Mouse (Mus musculus): ENCODE data around the gene 1700028P14Rik. TPM values are rescaled to one million over a fixed set of nuclear protein-coding genes. Genes with fewer than 3 reads are reported as not detected.
A peak's percentile ranks its signal among the peaks of the same experiment; 100 is the strongest.
"Not testable (repeated sequence)": the region's sequence is repeated elsewhere in the genome, so short reads cannot be mapped to it uniquely, and the experiment has no call there.

1700028P14Rik gene
- 0.49 TPM in 1 of 2 replicates, not detected in the other for total RNA-seq (2021)
- long read RNA-seq, result 0 reads

DNA sequence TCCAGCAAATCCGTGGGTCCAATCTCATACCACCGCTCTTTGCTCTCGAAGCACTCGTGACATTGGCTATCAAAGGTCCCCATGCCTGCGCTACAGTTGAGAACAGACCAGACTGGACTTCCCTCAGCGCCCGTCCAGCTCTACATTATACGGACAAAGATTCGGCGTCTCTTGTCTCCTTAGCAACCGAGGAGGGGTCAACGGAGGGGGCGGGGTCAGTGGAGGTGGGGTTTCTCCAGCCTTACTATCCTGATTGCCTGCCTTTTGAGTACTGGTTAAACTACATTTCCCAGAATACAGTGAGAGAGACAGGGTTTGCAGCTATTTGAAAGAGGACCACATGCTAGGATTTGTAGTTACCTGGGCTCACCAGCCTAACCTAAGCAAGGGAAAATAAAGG is at the start of gene 1700028P14Rik:
Gene 1700028P14Rik, minus strand, starts transcription at position 169 of the 400 bp plus-strand sequence.
- peak; percentile 61 for DNase-seq

DNA sequence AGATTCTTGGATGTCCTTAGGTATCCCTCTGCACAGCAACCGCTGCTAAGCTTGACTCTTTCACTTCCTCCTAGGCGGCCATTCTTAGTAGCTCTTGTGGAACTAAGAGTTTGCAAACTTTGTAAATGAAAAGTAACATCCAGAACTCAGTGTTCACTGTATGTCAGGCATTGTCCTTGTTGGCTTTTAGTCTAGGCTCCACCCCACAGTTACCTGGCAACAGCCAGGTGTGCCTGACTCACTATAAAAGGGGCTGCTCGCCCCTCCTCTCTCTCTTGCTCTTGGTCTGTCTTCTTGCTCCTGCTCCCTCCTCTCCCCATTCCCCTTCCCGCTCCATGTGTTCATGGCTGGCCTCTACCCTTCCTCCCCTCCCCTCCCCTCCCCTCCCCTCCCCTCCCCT is 46.5 kb upstream of the 1700028P14Rik start:
- no peak for DNase-seq

DNA sequence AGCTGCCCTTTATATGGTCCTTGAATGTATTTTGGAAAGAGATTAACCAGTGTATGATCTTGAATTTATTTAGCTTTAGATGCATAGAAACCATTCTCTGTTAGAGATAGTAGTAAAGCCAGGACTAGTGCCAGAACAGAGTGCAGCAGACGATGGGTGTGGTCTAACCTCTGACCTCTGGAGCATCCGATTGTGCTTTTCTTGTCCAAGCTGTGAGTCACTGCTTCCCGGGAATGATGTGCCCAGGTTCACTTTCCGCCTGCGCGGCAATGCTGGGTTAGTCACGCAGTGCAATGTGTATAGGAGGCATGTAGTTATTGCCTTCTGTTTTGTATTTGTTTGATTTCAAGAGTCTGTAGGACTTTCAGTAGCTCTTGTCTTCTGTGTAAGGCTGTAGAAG is 45.8 kb upstream of the 1700028P14Rik start:
- DNase-seq, result peak; percentile 48

DNA sequence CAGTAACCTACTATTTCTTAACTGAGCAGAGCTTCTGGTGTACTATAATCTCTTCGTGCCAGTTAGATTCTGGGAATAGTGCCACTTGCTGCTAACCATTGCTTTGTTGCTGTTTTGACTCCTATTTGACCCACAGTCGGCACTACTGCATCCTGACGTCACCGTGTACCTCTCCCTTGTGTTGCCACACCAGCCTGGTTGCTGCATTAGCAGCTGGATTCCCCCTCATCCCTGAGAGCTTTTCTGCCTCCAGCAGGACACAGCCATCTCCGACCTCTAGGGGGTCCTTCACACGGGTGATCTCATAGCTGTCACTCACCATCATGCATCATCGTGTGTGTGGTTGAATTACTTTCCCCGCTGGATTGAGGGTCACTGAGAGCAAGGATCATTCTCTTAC is 45.2 kb upstream of the 1700028P14Rik start:
- peak; percentile 21 for DNase-seq

DNA sequence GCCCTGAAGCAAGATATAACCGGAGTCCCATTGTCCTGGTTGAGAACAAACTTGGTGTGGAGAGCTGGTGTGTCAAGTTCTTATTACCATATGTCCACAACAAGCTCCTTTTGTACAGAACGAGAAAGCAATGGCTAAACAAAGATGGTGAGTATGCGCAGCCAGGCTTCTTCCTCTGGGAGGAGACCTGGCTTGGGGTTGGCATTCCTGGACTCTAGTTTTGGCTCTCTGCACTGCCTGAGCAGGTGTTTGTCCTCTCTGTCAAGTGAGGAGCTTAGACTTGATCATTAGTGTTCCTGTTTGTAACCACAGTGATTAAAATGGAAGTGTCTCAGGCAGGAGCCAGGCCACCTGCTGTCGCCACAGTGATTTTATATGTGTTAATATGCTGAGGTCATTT is 41.7 kb upstream of the 1700028P14Rik start:
- DNase-seq, result no peak

DNA sequence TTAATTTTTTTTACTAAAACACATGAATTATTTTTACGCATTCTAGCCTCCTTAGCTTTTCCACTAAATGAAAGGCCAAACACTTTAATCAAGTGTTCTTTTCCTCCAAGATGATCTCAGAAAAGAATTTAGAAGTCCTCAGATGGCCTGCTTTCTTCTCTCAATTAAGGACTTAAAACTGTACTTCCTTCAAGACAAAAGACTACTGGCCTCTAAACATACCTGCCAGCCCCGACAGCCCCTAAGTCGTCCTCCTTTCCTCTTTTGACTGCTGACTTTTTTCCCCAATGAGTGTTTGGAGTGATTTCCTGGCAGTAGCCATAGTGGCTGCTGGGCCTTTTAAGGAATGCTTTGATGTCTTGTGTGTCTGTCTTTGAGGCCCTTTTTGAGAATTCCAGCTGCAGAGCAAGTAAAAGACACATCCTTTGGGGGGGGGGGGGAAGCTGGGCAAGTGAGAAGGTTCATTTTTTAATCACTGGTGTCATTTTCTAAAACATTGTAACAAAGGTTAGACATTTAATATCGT is 35.9 kb upstream of the 1700028P14Rik start:
- DNase-seq, result no peak

DNA sequence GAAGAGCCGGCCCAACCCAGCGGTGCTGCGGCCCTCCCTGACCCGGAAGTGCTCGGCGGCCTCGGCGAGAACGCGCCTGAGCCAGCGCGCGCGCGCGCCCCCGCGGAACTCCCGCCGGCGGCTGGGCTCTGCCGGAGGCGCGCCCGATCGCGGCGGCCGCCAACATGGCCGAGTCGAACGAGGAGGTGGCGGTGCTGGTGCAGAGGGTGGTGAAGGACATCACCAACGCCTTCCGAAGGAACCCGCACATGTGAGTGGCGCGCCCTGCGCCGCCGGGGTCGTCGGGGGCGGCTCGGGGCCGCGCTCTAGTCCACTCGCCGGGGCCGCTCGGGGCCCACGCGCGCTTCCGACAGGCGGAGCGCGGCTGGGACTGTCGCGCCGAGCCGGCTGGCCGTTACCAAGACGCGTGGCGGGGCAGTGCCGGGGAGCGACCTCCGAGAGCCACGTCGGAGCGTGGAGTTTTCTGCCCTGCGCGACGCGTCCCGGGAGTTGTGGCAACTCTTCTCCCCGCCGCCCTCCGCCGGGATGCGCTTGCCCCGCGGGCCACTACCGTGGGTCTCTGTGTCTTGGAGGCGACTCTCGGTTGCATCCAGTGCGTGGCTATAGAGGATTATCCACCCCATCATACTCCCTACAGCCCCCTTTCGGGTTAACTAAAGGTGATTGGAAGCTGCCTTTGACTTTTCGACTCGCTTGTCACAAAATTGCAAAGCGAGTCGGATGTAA is 34.8 kb upstream of the 1700028P14Rik start, which contains the start of gene Ptar1:
Gene Ptar1, plus strand, starts transcription at position 134 of the 726 bp plus-strand sequence.
- DNase-seq, result peak; percentile 94

DNA sequence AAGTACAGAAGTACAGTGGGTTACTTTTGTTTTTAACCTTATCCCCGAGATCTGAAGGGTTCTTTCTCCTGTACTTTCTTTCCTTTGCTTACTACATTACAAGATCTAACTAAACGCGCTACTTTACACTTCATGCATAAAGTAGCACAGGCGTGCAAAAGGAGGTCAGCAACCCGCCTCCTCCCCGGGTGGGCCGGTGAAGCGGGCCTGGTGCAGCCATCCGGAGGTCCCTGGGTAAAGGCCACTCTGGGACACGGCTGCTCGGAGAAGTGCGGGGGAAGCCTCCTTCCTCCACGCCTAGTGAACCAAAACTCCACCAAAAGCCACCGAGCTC is 34.3 kb upstream of the 1700028P14Rik start:
- no peak for DNase-seq

DNA sequence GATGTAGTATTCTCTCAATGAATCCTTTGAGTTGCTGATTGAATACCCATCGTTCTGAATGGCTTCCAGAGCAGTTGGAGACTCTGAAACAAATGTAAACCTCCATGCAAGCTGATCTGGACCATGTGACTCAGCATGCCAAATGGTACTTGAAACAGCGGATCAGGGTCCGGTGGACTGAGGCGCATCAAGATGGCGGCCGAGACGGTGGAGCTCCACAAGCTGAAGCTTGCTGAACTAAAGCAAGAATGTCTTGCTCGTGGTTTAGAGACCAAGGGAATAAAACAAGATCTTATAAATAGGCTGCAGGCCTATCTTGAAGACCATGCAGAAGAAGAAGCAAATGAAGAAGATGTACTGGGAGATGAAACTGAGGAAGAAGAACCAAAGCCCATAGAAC is 23.0 kb upstream of the 1700028P14Rik start:
- DNase-seq, result not testable (repeated sequence)

DNA sequence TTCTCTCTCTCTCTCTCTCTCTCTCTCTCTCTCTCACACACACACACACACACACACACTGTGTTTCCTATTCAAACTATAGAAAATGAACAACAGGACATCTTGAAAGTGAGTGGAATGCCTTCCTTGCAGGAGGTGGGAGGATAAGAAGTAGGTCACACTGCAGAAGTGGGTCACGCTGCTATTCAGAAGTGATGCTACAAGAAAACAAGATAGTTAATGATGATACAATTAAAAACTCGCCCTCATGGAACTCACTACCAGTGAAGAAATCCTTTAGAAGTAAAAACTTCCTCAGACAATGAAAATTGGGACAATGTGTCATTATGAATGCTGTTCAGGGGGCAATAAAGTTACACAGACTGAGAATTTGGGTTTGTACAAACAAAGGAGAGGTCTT is 20.4 kb upstream of the 1700028P14Rik start:
- DNase-seq, result no peak

DNA sequence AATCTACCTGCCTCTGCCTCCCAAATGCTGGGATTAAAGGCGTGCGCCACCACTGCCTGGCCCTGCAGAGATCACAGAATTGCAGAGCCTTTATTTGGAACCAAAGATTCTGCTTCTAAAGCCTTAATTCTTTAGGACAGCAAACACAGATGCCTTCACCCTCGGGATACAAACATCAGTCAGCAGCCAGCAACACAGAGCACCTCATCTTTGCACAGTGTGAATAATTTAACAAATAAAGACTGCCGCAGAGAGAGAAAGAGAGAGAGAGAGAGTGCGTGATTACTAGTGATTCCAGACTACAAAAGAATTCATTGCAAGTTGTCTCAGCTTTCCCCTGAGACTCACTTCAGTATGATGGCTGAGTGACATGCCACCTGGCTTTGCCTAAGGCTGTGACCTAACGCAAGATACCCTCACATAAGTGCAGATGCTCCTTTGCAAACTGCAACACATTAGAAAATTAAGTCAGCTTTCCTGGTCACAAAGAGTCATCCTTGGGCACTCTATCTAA is 15.6 kb upstream of the 1700028P14Rik start:
- DNase-seq, result no peak

DNA sequence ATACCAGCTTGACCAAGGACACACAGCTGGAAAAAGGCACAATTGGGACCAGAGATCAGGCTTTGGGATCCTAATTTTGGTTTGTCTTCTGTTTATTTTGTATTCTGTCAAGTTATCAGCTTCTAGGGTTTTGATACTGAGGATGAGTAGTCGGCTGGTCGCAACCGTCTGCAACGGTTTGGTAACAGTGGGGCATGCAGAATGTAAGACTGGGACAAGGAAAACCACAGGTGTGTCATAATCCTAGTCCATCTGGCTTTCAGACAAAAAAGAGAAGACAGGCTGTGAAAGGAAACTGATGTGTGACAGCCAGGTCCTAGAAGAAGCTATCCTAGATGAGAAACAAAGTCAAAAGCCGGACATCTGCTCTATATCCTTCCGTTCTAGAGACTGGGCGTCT is 11.5 kb upstream of the 1700028P14Rik start:
- no peak for DNase-seq

DNA sequence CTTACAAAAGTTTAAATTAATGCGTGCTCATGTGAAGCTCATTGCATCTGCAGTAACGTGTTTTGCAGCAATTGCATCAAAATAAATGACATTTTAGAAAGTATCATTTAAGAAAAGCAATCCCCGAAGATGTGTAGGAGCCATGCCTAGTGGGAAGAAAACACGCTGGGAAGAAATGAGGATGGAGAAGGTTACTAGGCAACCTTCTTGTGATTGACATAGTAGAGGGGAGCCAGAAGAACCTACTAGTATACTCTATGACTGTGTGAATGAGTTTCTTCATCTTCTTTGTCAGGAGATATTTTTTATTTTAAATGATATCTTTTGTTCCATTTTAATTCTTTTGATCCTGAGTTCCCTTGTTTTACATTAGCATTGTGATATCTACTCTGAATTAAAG is 5.7 kb upstream of the 1700028P14Rik start:
- DNase-seq, result no peak

DNA sequence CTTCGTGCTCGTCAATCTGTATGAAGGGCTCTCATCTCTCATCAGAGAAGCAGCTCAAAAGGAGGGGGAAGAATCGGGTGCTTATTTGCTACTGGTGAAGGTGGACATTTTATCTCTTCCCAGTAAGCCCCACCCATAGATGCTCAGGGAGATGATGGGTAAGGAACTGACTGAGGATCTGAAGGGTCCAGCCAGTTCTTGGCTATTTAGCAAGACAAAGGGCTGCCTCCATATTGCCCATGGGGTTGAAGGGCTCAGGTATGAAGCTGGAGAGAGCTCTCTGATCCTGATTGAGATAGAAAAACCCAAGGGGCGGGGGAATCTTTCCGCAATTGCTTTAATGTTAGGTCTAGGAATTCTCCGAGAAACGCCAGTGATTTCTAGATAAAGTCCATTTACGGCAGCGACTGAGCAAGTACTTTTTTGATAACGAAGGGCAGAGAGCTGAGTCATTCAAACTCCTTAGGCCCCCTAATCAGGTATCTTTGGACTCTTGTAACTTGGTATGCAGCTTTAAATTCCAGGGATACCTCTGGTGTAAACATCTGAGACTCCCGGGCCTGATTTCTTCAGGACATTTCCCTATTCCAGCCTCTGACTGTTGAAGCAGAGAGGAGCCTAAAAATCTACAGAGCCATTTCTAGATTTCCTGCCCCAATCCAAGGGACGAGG is 4.8 kb upstream of the 1700028P14Rik start:
- no peak for DNase-seq

DNA sequence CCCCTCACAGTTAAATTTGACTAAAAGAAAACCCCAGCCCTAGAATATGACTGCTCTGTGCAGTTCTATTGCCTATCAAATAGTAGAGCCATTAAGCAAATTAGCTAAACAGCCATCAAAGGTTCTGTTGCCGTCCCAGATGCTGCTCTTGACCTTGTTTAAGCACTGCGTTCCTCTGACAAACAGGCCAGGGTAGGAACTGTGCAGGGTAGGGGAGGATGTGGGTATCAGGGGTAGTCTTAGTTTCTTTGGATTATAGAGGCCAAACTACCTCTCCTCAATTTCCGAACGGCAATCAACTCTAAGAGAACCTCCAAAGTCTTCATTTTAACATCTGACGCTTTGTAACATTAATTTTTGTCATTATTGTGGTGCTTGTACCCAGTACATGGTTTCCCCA is 542 bp upstream of the 1700028P14Rik start:
- DNase-seq, result no peak

DNA sequence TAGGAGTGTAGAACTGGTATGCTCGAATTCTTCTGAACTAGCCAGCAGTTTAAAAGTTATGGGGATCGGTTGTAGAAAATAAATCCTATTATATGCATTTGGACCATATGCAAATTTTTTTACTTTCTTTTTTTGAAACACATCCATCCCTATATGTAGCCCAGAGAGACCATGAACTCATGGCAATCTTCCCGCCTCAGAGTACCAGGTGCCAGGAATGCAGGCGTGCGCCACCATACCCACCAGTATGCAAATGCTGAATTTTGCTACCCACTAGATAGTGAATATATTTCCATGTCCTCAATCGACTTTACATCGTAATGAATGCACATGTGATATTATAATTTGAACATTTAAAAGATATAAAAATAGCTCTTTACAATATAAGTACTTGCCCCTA is 5.3 kb downstream of the 1700028P14Rik start:
- DNase-seq, result no peak

DNA sequence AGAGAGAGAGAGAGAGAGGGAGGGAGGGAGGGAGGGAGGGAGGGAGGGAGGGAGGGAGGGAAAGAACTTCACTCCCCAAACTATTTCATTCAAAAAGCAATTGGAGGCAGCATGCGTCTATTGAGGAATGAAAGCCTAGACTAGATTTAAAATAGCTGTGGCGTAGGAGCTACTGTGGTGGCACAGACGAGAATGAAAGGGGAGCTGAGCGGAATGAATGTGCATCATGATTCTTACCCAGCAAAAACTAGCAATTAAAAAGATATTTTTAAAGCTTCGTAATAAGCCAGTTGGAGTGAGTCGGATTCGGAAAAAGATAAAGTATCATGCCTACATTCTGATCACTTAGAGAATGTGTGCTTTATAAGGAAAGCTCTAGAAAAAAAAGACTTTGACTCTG is 7.3 kb downstream of the 1700028P14Rik start:
- DNase-seq, result no peak

DNA sequence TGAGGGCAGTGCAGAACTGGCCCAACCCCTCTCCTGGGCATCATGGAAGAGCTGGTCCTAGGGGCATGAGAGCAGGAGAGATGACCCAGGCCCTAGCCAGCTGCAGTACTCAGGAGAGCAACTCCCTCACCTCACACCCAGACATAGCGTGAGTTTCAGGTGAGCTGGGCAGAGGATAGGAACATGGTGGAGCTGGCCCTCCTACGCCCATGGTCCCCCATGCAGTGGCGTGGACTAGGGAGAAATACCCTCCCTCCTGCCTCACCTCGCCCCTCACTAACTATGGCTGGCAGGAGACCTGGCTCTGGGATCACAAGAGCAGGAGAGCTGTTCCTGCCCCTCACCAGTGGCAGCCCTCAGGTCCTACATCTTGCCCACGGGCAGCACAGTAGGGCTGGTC is 8.8 kb downstream of the 1700028P14Rik start:
- no peak for DNase-seq

DNA sequence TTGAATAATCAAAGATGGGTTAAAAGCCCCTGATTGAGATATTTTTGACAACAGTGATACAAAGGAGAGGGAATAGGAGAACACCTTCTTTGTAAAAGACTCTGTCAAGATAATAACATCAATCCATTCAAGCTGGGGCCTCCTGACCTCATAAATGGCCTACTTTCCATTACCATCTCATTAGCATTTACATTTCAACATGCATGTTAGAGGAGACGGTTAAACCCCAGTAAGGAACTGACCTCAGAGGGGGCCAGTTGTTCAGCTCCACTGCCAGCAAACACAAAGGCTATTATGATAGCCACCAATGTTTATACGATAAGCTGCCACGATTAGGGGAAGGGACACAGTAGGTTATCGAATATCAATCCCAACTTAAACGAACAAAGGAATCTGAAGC is 15.8 kb downstream of the 1700028P14Rik start:
- no peak for DNase-seq

DNA sequence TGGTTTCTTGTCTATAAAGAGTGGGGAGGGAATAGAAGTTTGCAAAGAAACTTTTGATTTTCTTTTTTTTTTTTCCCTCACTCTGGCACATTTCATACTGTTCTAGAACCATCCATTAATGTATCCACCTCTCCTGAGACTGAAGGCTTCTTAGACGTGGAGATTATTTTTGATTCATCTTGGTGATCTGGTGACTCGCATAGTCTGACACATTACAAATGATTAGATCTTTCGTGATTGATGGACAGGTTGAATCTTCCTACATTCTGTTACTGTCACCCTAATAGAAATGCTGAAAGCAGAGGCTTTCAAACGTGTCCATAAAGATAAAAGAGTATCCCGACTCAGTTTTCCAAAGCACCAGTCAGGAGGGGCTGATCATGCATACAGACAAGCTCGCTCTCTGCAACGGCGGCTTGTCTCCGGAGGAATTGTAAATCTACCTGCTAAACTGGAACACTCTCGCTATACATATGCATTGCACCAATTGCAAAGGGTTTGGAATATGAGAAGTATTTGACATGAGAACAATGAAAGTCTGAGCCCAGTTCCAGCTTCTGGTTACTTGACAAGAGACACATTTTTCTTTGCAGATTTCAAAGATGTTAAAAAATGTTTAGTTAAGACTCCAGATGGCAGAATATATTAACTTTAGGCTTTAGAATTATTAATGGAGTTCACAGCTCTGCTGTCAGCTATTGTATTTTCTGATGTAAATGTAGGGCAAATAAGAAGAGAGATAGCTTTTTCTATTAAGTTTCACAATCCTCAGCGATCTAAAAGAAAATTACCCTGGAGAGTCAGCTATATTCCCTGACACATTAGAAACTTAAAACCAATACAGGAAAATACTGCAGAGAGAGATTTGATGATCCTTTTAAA is 20.8 kb downstream of the 1700028P14Rik start:
- DNase-seq, result no peak

DNA sequence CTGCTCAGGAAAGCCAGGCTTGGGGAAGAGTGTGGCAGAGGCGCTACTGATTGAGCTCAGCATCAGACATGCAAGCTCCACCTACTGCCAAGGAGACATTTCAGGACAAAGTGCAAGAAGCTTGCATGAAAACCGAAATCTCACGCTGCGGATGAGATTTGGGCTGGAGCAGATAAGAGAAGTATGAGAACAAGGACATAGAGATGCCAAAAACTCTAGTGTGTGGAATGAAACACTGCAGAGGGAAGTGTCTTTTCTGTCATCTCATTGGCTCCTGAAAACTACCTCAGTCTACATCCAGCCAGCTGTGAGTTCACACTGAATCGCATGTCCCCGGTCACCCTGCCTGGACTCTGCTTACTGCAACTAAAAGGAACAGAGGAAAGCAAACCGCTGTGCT is 38.3 kb downstream of the 1700028P14Rik start:
- DNase-seq, result no peak

DNA sequence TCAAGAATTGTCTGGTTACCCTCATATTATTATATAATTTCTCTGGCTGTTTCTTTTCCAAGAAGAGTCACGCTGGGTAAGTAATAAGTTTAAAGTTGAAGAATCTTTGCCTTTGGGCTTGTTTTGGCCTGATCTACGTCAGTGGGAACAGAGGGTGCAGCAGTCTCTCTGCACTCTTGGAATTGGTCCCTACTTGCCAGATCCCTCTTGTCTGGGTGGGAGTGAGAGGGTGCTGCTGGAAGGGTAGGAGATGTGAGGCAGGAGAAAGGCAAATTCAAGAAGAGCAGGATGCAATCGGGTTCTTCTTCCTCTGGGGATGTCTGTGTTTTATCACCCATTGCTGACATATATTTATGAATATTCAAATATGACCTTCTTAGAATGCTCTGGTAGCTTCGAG is 42.9 kb downstream of the 1700028P14Rik start:
- no peak for DNase-seq

DNA sequence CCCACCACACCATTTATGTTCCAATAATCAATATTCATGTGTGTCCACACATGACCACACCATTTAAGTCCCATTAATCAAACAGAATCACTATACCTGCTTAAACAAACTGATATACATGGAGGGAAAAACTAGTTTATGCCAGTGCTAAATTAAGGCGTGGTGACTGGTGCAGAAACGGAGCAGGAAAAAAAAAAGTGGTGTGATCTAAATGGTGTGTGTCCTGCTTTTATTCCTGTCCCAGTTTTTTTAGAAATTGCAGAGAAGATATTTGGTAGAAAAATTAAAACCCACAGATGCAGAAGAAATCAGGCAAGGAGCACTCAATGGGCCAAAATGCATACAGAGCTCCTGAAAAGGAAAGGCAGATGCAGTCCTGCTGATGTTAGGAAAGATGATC is 44.7 kb downstream of the 1700028P14Rik start:
- no peak for DNase-seq

All from adrenal gland, postnatal 25 days (tissue).